Mouse (Mus musculus) lung, postnatal 0 days (tissue): ENCODE data around the gene Grin2b.

Experiments
- CTCF ChIP-seq: IDR thresholded peaks from 2 replicates; pipeline ENCODE4 v1.5.1; 2016; ENCODE audit warnings: antibody characterized with exemption, mild to moderate bottlenecking
- EP300 ChIP-seq: IDR thresholded peaks from 2 replicates; pipeline ENCODE4 v1.6.1; 2016; ENCODE audit warnings: antibody characterized with exemption, mild to moderate bottlenecking, control low read depth

GRCm38 (mm10) chr6:136150064-136150463, 23.2 kb downstream of the Grin2b start:
- TF ChIP-seq CTCF = no peak
- no peak for TF ChIP-seq EP300
